Mouse (Mus musculus) frontal cortex, adult 2 months (tissue): ENCODE results near the gene Vmn2r68. TPM values are rescaled to one million over a fixed set of nuclear protein-coding genes. Genes with fewer than 3 reads are reported as not detected.

Experiments
- DNase-seq, 2 experiments: peaks; one replicate each; pipeline ENCODE4 v3.0.0; 2022; ENCODE audit warnings: low spot score in 1 of 2; ENCODE audit errors: extremely low spot score in 1 of 2
- polyA plus RNA-seq: library from polyadenylated mRNA; depleted of rRNA; stranded (reverse); fragments of >200 nt; gene quantifications from 2 replicates; pipeline ENCODE4 v1.2.3, GENCODE M21; 2012; rRNA removed

Gene Vmn2r68
- not detected in 2 replicates for polyA plus RNA-seq

DNA sequence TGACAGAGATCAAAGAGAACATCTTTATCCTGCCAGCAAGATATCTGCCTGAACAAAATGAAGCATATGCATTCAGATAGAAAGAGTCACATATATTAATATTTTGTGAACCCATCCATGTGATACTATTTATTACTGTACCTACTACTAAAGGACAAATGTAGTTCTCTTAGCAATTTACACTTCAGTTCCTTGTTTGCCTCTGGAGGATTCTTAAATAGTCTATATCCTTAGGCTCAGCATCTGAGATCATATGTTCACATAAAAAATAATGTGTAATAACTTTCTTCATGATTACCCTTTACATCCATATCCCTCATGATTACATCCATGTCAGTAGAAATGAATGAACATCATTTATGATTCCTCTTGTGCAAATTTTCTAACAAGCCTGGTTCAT, at the start of gene Vmn2r68:
Vmn2r68 (minus strand) TSS at position 101 of the 400 bp plus-strand sequence.
- DNase-seq: no peak

Other genes with a start within 250 kb of the Vmn2r68 start
- not detected in 2 replicates for gene Vmn2r66, start 225.5 kb downstream of the Vmn2r68 start, polyA plus RNA-seq
- gene Vmn2r67, start 81.8 kb downstream of the Vmn2r68 start, polyA plus RNA-seq: not detected in 2 replicates
- gene Vmn2r69, start 178.1 kb upstream of the Vmn2r68 start, polyA plus RNA-seq: not detected in 2 replicates